Mouse (Mus musculus): ENCODE measurements around the gene Sema6d.

DNA sequence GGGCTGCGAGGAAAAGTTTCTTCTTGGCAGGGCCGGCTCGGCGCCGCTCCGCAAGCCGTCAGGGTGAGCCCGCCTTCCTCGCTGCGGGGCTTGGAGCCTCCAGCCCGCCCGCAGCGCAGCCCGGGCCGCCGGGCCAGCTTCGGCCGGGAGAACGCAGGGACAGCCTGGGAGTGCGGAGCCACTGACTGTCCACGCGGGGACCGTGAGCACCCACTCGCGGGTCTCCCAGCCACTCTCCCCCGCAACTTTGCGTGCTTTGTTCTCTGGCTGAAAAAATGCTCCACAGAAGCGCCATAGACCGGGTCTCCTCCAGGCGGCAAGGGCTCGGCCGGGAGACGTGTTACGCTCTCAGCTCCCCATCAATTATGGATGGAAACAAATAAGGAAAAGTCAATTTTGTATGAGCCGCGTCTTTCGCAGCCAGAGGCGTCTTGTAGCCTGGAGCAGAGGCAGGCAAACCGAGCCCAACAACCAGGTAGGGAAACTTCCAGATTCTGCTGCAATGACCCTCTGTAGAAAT lies 520.9 kb downstream of the Sema6d start:
- TF ChIP-seq MYOG (IDR thresholded peaks at IDR 0.05; ENCODE audit: control insufficient read depth, extremely low read depth, insufficient read length), result no peak
- no peak for TF ChIP-seq CTCF (IDR thresholded peaks at IDR 0.05; ENCODE audit: control insufficient read depth, insufficient read depth, insufficient read length)
- no peak for TF ChIP-seq FOSL1 (IDR thresholded peaks at IDR 0.05; ENCODE audit: insufficient read depth, low read length, poor library complexity, severe bottlenecking)
- TF ChIP-seq MAX (IDR thresholded peaks at IDR 0.05), result no peak

Data from C2C12 (cell line).